Mouse (Mus musculus) lung, adult 2 months (tissue): ENCODE measurements around the gene Hcfc2.

Experiments used
- CTCF ChIP-seq: fragments of 200-500 bp; IDR thresholded peaks from 2 replicates; pipeline ENCODE4 v1.5.1; 2011; ENCODE audit warnings: mild to moderate bottlenecking, low read length, control low read depth; ENCODE audit not compliant: insufficient read depth
- POLR2A ChIP-seq: fragments of 200-500 bp; IDR thresholded peaks from 2 replicates; pipeline ENCODE4 v1.6.1; 2011; ENCODE audit warnings: low read depth, mild to moderate bottlenecking, control low read depth, low read length, borderline replicate concordance; ENCODE audit errors: extremely low read depth

DNA sequence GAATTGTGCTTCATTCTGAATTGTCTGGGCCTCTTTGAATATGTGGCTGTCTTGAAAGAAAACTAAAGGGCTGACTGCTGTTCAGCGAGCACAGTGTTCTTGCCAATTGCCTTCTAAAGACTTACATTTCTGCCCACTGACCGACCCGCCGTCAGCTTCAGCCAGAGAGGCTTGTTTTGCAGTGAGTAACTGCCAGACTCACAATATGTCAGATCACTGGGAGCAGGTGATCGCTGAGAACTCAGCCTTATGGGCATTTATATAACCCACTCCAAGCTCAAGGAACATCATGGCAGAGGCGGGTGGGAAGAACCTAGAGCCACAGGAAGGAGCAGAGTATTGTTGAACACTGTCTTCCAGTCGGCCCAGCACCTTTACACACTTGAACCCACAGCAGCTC lies 14.3 kb upstream of the Hcfc2 start:
- TF ChIP-seq POLR2A (no peak), CTCF (no peak)
